Mouse (Mus musculus) embryonic fibroblast, embryonic 13.5 days (primary cell): ENCODE data around the gene Tmem120a. TPM values are rescaled to one million over a fixed set of nuclear protein-coding genes. Genes with fewer than 3 reads are reported as not detected.
A peak's percentile ranks its signal among the peaks of the same experiment; 100 is the strongest.

Source experiments
- H3K27ac ChIP-seq: 2 replicates; pipeline ENCODE4 v1.5.1; 2012; ENCODE audit warnings: low read length, control low read depth, inconsistent platforms; ENCODE audit not compliant: insufficient read depth
- H3K4me1 ChIP-seq: 2 replicates; pipeline ENCODE4 v1.6.1; 2011; ENCODE audit warnings: low read length; ENCODE audit not compliant: control insufficient read depth, insufficient read depth
- H3K4me3 ChIP-seq: 2 replicates; pipeline ENCODE4 v1.5.1; 2011; ENCODE audit warnings: mild to moderate bottlenecking, control low read depth, low read length; ENCODE audit not compliant: insufficient read depth
- CTCF ChIP-seq: IDR thresholded peaks from 2 replicates; pipeline ENCODE4 v1.5.1; 2011; ENCODE audit warnings: mild to moderate bottlenecking, control low read depth, low read length, moderate library complexity, borderline replicate concordance; ENCODE audit not compliant: insufficient read depth
- POLR2A ChIP-seq: IDR thresholded peaks from 2 replicates; pipeline ENCODE4 v1.6.1; 2011; ENCODE audit warnings: low read depth, mild to moderate bottlenecking, control low read depth, low read length, moderate library complexity
- polyA plus RNA-seq: library from polyadenylated mRNA; stranded (reverse); fragments of >200 nt; gene quantifications from 2 replicates; pipeline ENCODE4 v1.2.4, GENCODE M21; 2011; ENCODE audit warnings: low read depth; ENCODE audit not compliant: missing spikeins, insufficient read length

Tmem120a gene
- polyA plus RNA-seq, 1 experiment: 89.3 TPM

- TF ChIP-seq POLR2A (no peak), CTCF (no peak)
- peak overlapping the region; percentile 42 for H3K27ac ChIP-seq
- peaks cover 12% of the 10 kb centered on the region for H3K4me1 ChIP-seq
- H3K4me3 ChIP-seq: no peak overlapping the region
Observed at GRCm38 (mm10) chr5:135702190-135702589, 42.1 kb downstream of the Tmem120a start.

DNA sequence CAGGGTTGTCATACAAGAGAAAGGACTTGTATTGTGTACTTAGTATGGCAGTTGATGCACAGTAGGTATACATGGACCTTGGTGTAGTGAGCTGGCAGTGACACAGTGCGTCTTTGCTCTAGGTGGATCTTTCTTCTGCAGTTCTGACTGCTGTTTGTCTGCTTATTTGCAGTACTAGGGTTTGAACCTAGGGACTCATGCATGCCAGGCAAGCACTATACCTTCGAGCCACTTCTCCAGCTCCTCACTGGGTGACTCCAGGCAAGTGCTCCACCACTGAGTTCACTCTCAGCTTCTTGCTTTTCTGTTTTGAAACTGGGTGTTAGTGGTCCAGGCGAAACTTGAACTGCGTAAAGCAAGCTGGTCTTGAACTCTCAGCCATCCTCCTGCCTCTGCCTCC lies 42.6 kb downstream of the Tmem120a start:
- H3K4me1 ChIP-seq: peaks cover 12% of the 10 kb centered on the region
- no peak overlapping the region for H3K27ac ChIP-seq
- TF ChIP-seq CTCF: no peak
- TF ChIP-seq POLR2A: no peak
- H3K4me3 ChIP-seq: no peak overlapping the region

DNA sequence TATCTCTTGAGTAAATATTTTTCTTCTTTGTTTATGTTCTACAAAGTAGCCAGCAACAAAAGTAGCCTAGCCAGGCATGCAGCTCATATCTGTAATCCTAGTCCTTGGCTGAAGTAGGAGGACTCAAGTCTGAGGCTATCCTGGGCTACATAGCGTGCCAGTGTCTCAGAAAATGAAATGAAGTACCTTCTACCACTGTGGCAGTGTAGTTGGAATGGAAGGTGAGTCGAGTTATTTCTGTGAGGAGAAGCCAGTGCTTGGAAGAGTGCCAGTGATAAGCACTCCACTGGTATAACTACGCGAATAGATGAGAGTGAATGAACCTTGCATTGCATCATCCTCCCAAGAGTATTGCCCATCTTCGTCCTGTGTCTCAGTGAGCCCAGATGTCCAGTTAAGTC lies 46.5 kb downstream of the Tmem120a start:
- no peak overlapping the region for H3K4me3 ChIP-seq
- no peak overlapping the region for H3K27ac ChIP-seq
- H3K4me1 ChIP-seq: peaks cover 7% of the 10 kb centered on the region
- TF ChIP-seq POLR2A (no peak), CTCF (no peak)

DNA sequence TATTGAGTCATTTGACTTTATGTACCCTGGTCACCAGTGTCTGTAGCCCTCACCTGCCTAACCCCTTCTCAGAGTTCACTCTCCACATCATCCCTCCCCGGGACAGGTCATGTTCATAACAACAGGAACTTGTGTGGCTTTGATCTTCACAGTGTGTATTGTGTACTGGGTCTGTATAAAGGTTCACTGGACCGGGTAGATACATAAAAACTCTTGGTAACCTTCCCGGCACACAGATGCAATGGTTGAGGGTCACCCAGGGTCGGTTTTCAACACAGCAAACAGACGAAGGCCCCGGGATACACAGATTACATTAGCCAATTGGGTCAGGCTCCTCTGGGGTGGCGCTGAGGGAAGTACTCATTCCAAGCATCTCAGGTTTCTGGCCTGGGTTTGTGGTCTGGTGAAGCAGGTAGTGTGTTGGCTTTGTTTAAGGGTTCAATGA lies 48.9 kb downstream of the Tmem120a start:
- Histone ChIP-seq H3K27ac (no peak overlapping the region), H3K4me1 (no peaks in the 10 kb centered on the region), H3K4me3 (no peak overlapping the region)
- TF ChIP-seq POLR2A: no peak
- TF ChIP-seq CTCF: no peak

GRCm38 (mm10) chr5:135693281-135693853 lies 50.9 kb downstream of the Tmem120a start:
- TF ChIP-seq CTCF (no peak), POLR2A (no peak)
- no peak overlapping the region for H3K27ac ChIP-seq
- no peak overlapping the region for H3K4me3 ChIP-seq
- no peaks in the 10 kb centered on the region; the same call in 1 of the 2 replicates for H3K4me1 ChIP-seq

DNA sequence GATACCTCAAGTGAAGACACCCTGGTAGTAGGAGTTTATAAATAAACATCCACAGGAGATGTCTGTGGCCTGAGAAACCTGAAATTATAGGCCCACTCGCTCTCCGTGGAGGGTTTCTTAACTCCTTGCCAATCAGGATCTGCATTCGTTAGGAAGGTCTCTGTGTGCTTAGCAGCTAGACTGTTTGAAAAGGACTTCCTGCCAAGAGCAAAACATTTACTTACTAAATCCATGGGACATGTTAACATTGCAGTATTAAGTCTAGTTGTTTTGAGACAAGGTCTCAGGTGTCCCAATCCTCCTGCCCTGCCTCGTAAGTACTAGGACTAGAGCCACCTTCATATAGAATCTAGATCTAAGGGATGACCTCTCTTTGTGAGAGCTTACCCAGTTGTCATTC lies 53.0 kb downstream of the Tmem120a start:
- Histone ChIP-seq H3K4me1 (no peaks in the 10 kb centered on the region; the same call in 1 of the 2 replicates), H3K4me3 (no peak overlapping the region), H3K27ac (no peak overlapping the region)
- TF ChIP-seq CTCF (no peak), POLR2A (no peak)

DNA sequence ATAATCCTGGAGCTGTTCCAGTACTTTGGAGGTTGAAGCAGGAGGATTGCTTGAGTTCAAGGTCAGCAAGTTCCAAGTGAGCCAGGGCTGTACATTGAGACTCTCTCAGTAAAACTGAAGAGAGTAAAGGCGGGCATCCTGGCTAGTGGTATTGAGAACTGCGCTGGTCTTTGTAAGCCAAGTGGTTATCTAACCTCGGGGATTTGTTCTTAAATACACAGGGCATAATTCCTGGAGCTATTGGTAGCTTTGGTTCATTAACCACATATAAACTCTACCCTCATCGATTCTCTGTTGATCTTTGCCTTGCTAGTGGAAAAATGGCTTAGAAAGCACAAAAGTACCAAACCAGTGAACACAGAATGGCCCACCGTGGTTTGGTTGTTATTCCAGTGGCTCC lies 53.8 kb downstream of the Tmem120a start:
- H3K4me1 ChIP-seq: no peaks in the 10 kb centered on the region; the same call in 1 of the 2 replicates
- no peak for TF ChIP-seq POLR2A
- TF ChIP-seq CTCF: no peak
- peak overlapping the region; percentile 80 for H3K4me3 ChIP-seq
- no peak overlapping the region for H3K27ac ChIP-seq

Other genes starting within 250 kb of the Tmem120a start
- 40.1 and 44.2 TPM in 2 replicates for gene Hip1, start 199.3 kb downstream of the Tmem120a start, polyA plus RNA-seq
- not detected in 2 replicates for gene Ccl26, start 180.9 kb downstream of the Tmem120a start, polyA plus RNA-seq
- not detected in 2 replicates for gene Ccl24, start 171.4 kb downstream of the Tmem120a start, polyA plus RNA-seq
- 18.8 and 23.3 TPM in 2 replicates for gene Rhbdd2, start 111.8 kb downstream of the Tmem120a start, polyA plus RNA-seq
- gene Por, start 74.4 kb downstream of the Tmem120a start, polyA plus RNA-seq: 58.5 and 98.3 TPM in 2 replicates
- 0.50 TPM in 1 of 2 replicates, not detected in the other for gene Styxl1, start 33.9 kb upstream of the Tmem120a start, polyA plus RNA-seq
- 495 and 573 TPM in 2 replicates for gene Mdh2, start 34.0 kb upstream of the Tmem120a start, polyA plus RNA-seq
- not detected in 2 replicates for gene Srrm3, start 62.4 kb upstream of the Tmem120a start, polyA plus RNA-seq
- 124 and 337 TPM in 2 replicates for gene Hspb1, start 143.5 kb upstream of the Tmem120a start, polyA plus RNA-seq
- 255 and 333 TPM in 2 replicates for gene Ywhag, start 190.2 kb upstream of the Tmem120a start, polyA plus RNA-seq
- gene Ssc4d, start 230.1 kb upstream of the Tmem120a start, polyA plus RNA-seq: 3.2 and 3.3 TPM in 2 replicates
- not detected in 2 replicates for gene Zp3, start 235.7 kb upstream of the Tmem120a start, polyA plus RNA-seq